Mouse (Mus musculus) forebrain, embryonic 16.5 days (tissue): Measurements from ENCODE around the gene Tacc2. TPM values are rescaled to one million over a fixed set of nuclear protein-coding genes. Genes with fewer than 3 reads are reported as not detected.
A peak's percentile ranks its signal among the peaks of the same experiment; 100 is the strongest.

Source experiments
- ATAC-seq: fragments of 200-750 bp; cut with Nextera tagmentation; 2 replicates; pipeline ENCODE4 v1.8.0; 2017; ENCODE audit warnings: mild to moderate bottlenecking, moderate library complexity
- H3K27ac ChIP-seq: fragments of 300-500 bp; sonication (generic); 2 replicates; pipeline ENCODE4 v1.5.1; 2014; ENCODE audit warnings: low read length, control low read depth
- H3K27me3 ChIP-seq: fragments of 300-500 bp; sonication (generic); replicated peaks from 2 replicates; pipeline ENCODE4 v1.6.1; 2014; ENCODE audit warnings: low read length; ENCODE audit not compliant: control insufficient read depth, insufficient read depth
- H3K36me3 ChIP-seq: fragments of 300-500 bp; sonication (generic); 2 replicates; pipeline ENCODE4 v1.6.1; 2014; ENCODE audit not compliant: control insufficient read depth, insufficient read depth
- H3K4me1 ChIP-seq: fragments of 300-500 bp; sonication (generic); replicated peaks from 2 replicates; pipeline ENCODE4 v1.6.1; 2014; ENCODE audit warnings: low read length; ENCODE audit not compliant: control insufficient read depth, insufficient read depth
- H3K4me2 ChIP-seq: fragments of 300-500 bp; sonication (generic); 2 replicates; pipeline ENCODE4 v1.6.1; 2014; ENCODE audit warnings: mild to moderate bottlenecking, low read length, control low read depth
- H3K4me3 ChIP-seq: fragments of 300-500 bp; sonication (generic); replicated peaks from 2 replicates; pipeline ENCODE4 v1.5.1; 2014; ENCODE audit warnings: mild to moderate bottlenecking, low read length, control low read depth
- H3K9ac ChIP-seq: fragments of 300-500 bp; sonication (generic); replicated peaks from 2 replicates; pipeline ENCODE4 v1.6.1; 2014; ENCODE audit warnings: low read depth, low read length, control low read depth
- H3K9me3 ChIP-seq: fragments of 300-500 bp; sonication (generic); 2 replicates; pipeline ENCODE4 v1.6.1; 2016; ENCODE audit warnings: low read length; ENCODE audit not compliant: control insufficient read depth
- WGBS: fragments of 180-500 bp; shearing (Covaris S2); extraction: QIAGEN DNeasy Blood & Tissue Kit; methylation state at CpG from one replicate; pipeline ENCODE4 v1.1.7; 2014; 5-methylcytosine and 5-hydroxymethylcytosine counted together
- polyA plus RNA-seq: library from polyadenylated mRNA; unstranded; fragments of >200 nt; fragmentation: Nextera tagmentation; extraction: Ambion mirVana; gene quantifications from 2 replicates; pipeline ENCODE4 v1.2.1, GENCODE M21; 2015

The Tacc2 gene
- polyA plus RNA-seq, 1 experiment from 2014 or later = 59.0 TPM

DNA sequence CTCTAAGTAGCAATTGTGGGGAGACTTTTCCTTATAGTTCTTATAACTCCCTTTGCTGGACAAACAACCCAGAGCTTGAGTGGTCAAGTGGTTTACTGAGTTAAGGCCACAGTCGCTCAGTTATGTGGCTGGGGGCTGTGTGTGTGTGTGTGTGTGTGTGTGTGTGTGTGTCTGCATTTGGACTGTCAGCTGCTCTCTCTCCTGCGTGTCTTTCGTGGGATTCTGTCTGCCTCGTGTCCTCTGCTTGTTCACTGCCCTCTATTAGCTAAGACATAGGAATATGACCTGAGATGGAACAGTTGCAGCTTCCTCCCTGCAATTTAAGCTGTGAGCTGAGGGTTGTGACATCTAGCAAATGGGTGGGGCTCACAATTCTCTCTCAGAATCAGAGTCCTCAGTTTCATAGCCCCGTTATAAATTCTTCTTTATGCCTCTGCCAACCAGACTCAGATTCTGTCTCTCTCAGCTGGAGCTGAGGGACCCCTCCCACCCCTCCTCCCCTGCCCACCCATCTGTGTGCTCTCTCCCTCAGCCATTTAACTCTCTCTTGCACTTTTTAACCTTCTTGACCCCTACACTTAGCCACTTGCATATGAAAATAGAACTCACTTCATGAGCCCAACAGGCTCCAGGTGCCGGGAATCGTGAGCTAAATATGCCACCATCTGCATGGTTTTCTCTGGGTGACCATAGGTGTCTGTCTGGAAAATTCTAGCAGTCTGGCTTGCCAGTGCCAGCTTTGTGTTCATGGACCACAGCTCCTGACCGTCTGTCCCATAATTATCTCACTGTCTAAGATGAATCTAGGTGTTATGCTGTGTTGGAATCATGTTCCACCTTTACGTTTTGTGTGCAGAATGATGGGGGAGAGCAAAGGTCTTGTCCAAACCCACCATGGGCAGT, 132.4 kb downstream of the Tacc2 start:
- Histone ChIP-seq H3K9me3 (no peaks in the 10 kb centered on the region), H3K9ac (no peak overlapping the region), H3K27ac (no peak overlapping the region), H3K4me2 (no peak overlapping the region), H3K4me1 (peaks cover 22% of the 10 kb centered on the region), H3K4me3 (no peak overlapping the region), H3K36me3 (no peaks in the 10 kb centered on the region), H3K27me3 (no peaks in the 10 kb centered on the region)
- 59% methylated on average over 9 of the region's 9 CpGs for whole genome bisulfite sequencing
- no peak for ATAC-seq

DNA sequence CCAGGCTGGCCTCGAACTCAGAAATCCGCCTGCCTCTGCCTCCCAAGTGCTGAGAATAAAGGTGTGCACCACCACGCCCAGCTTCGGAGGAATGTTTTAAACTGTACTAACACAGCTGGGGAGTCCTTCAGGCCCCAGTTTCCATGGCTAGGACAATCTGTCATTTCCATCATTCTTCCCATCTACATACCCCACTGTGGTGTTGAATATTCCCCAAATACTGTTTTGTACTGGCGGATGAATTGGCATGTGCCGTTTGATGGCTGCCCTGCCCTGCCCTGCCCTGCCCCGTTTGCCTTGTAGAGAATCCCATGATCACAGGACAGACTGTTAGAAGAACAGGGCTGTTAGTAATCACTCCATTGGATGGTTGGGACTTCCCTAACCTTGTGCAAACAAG, 134.6 kb downstream of the Tacc2 start:
- H3K36me3 ChIP-seq = no peaks in the 10 kb centered on the region
- peaks cover 22% of the 10 kb centered on the region for H3K4me1 ChIP-seq
- ATAC-seq = no peak
- H3K4me3 ChIP-seq = no peak overlapping the region
- H3K27me3 ChIP-seq = no peaks in the 10 kb centered on the region
- no peak overlapping the region for H3K4me2 ChIP-seq
- no peaks in the 10 kb centered on the region for H3K9me3 ChIP-seq
- H3K27ac ChIP-seq = no peak overlapping the region
- 90% methylated on average over 7 of the region's 7 CpGs for WGBS
- no peak overlapping the region for H3K9ac ChIP-seq

DNA sequence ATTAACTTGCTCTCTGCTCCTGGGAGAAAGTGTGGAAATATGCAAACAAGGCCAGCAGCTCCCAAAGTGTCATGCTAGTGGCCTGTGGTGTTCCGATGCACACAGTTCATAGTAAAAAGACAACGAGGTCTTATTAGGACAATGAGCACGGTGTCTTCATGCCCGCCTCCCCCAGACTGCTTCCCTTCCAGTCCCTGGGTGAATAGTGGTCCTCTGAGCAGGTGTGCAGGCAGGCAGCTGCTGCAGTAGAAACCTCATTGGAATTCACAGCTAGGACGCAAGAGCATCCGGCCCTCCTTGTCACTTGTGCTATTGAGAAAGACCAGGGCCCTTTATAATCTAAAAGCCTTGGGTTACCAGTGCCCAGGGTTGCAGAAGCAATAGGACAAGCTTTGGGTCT, 136.1 kb downstream of the Tacc2 start:
- ATAC-seq = no peak
- WGBS = 30% methylated on average over 6 of the region's 6 CpGs

DNA sequence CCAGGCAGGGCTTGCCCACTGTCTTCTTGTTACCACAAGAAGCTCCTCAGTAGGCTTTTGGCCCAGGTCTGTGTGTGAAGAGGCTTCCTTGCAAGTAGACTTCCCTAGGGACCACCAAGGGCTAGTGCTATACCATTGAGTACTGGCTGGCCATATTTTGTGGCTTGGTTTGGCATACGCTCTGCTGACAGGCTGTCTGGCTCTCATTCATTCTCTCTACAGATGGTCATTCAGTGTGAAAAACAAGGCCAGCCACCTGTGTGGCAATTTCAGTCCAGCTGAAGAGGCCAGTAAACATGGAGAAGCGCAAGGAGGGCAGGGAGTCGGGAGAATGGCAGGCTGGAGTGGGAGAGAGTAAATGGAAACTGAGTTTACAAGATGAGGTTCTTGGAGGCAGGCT, 138.2 kb downstream of the Tacc2 start:
- Histone ChIP-seq H3K27me3 (no peaks in the 10 kb centered on the region), H3K9me3 (no peaks in the 10 kb centered on the region), H3K4me2 (no peak overlapping the region), H3K4me1 (peaks cover 24% of the 10 kb centered on the region), H3K4me3 (no peak overlapping the region), H3K36me3 (peaks cover 6% of the 10 kb centered on the region; the same call in 1 of the 2 replicates), H3K27ac (no peak overlapping the region), H3K9ac (no peak overlapping the region)
- ATAC-seq = no peak
- WGBS = 68% methylated on average over 3 of the region's 3 CpGs

More for the DNA sequence above, 136.1 kb downstream of the Tacc2 start:
- H3K9ac ChIP-seq = no peak overlapping the region
- peak overlapping the region; percentile 20; the same call in 1 of the 2 replicates for H3K27ac ChIP-seq
- no peaks in the 10 kb centered on the region for H3K27me3 ChIP-seq
- H3K4me1 ChIP-seq = peaks cover 22% of the 10 kb centered on the region
- no peaks in the 10 kb centered on the region for H3K9me3 ChIP-seq
- no peak overlapping the region for H3K4me2 ChIP-seq
- H3K36me3 ChIP-seq = peaks cover 4% of the 10 kb centered on the region; the same call in 1 of the 2 replicates
- no peak overlapping the region for H3K4me3 ChIP-seq

DNA sequence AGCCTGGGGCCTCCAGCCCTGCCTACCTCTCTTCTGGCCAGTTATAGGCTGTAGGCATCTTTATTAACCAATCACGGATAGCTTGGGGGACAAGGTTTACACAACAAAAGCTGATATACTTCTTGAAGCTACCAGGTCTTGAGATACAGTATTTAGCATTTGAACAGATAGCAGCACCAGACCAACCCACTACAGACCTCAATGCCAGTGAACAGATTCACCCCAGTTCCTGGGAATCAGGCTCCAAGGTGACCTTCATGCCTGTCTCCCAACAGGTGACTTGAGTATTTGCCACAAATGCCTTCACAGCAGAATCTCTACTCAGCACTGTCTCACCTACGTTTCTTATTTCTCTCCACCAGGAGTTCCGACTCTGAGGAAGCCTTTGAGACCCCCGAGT, 139.1 kb downstream of the Tacc2 start:
- Histone ChIP-seq H3K9ac (no peak overlapping the region), H3K9me3 (no peaks in the 10 kb centered on the region), H3K4me1 (peaks cover 24% of the 10 kb centered on the region), H3K27me3 (no peaks in the 10 kb centered on the region), H3K36me3 (peaks cover 6% of the 10 kb centered on the region; the same call in 1 of the 2 replicates), H3K4me3 (no peak overlapping the region), H3K4me2 (no peak overlapping the region), H3K27ac (no peak overlapping the region)
- no peak for ATAC-seq
- 89% methylated on average over 4 of the region's 4 CpGs for WGBS

DNA sequence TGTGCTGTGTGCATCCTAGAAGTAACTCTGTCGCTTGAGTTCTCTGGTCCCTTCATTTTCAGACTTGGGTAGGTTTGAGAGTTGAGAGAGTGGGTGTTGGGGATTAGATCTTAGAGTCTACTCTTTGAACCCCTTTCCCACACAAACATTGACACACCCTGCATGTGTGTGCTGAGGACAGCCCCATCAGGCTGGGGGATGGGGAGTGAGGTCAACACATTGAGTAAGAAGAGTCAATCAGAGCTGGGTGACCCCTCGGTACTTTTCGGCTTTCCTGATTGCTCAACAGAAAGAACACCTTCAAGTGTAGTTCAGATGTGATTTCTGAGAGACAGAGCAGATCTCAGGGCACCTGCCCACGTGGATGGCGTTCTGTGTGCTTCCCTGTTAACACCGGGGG, 139.8 kb downstream of the Tacc2 start:
- H3K4me3 ChIP-seq = no peak overlapping the region
- WGBS = 97% methylated on average over 6 of the region's 6 CpGs
- H3K9me3 ChIP-seq = no peaks in the 10 kb centered on the region
- no peak overlapping the region for H3K4me2 ChIP-seq
- peaks cover 24% of the 10 kb centered on the region for H3K4me1 ChIP-seq
- no peaks in the 10 kb centered on the region for H3K27me3 ChIP-seq
- H3K36me3 ChIP-seq = peaks cover 6% of the 10 kb centered on the region; the same call in 1 of the 2 replicates
- no peak overlapping the region for H3K27ac ChIP-seq
- H3K9ac ChIP-seq = no peak overlapping the region
- ATAC-seq = no peak

DNA sequence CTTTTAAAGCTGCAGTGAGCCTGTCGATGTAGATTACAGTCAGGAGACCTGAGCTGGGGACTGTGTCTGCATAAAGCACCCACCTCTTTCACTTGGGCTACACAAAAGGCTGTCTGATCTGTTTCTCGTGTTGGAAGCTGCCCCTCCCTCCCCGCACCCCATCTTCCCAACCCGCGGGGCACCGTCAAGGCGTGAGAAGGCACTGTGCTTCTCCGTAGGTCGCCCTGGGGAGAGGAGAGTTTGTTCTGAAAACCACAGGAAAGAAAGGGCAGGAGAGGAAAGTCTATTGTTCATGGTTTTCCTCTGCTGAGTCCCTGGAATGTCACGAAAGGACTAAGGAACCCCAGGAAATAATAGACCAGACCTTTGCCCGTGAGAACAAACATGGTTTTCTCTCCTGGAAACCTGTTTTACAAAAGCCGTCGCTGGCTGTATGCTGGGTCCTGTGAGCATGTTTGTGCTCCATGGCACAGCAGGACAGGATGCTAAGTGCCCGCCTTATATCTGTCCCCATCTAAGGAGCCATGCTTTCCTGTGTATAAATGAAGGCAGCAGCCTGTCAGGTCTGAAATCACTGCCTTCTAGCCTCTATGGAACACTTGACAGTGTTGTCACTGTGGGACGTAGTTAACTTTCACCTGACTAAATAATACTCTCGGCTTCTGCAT, 142.8 kb downstream of the Tacc2 start:
- H3K9me3 ChIP-seq = no peaks in the 10 kb centered on the region
- H3K27me3 ChIP-seq = no peaks in the 10 kb centered on the region
- peaks cover 19% of the 10 kb centered on the region for H3K4me1 ChIP-seq
- H3K9ac ChIP-seq = no peak overlapping the region
- H3K27ac ChIP-seq = peak overlapping the region; percentile 45; the same call in 1 of the 2 replicates
- peaks cover 6% of the 10 kb centered on the region; the same call in 1 of the 2 replicates for H3K36me3 ChIP-seq
- 9% methylated on average over 16 of the region's 16 CpGs for WGBS
- H3K4me2 ChIP-seq = no peak overlapping the region
- no peak overlapping the region for H3K4me3 ChIP-seq
- ATAC-seq = no peak

DNA sequence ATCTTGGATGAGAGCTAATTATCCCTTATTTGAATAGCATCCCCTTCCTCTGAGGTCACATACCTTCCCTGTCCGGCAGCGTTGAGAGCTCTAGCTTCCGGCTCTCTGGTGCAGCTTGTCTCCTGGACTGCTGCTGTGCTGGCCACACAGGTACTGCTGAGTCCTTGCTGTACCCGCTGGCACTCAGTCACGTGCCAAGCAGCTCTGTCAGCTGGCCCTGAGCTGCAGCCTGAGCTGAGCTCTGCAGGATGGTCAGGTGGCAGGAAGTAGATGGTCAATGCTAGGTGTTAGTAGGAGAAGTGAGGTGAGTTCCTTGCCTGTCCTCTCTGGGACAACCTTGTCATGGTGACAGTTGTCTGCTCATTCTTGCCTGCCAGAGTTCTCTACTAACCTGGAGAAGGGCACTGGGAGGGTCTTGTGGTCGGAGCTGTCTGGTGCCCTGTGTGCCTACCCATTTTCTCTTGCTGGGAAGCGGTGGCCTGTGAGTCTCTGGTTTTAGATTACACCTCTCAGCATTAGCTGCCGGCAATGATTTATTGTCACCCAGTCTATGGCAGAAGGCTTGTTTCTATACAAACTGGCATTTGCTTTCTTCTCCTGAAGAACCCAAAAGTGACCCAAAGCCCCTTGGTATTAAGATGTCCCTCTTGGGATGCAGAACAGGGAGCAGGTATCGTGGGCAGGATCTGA, 143.6 kb downstream of the Tacc2 start:
- no peak overlapping the region for H3K9ac ChIP-seq

DNA sequence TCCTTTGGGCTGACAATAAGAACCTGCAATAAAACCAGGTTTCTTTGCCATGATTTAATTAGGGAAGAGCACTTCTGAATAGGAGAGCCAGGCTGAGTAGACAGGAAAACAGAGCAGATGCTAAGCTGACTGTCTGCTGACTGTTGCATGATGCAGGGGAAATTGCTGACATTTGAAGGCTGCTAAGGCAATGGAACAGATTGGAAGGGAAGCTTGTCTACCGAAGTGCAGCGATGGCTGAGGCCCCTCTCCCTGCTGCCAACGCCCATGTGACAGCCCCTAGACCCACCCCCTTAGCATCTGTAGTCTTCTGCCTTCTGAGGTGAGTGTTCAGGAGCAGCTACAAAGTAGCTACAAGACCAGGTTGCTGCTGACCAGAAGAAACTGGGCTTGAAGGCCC, 148.9 kb downstream of the Tacc2 start:
- WGBS = 68% methylated on average over 3 of the region's 3 CpGs
- Histone ChIP-seq H3K27ac (no peak overlapping the region; the same call in 1 of the 2 replicates), H3K36me3 (peaks cover 10% of the 10 kb centered on the region)

More for the DNA sequence above, 143.6 kb downstream of the Tacc2 start:
- Histone ChIP-seq H3K36me3 (peaks cover 6% of the 10 kb centered on the region; the same call in 1 of the 2 replicates), H3K27me3 (no peaks in the 10 kb centered on the region), H3K9me3 (no peaks in the 10 kb centered on the region), H3K4me3 (no peak overlapping the region), H3K27ac (no peak overlapping the region), H3K4me1 (peaks cover 22% of the 10 kb centered on the region), H3K4me2 (no peak overlapping the region)
- no peak for ATAC-seq
- WGBS = 47% methylated on average over 9 of the region's 9 CpGs

More for the DNA sequence above, 148.9 kb downstream of the Tacc2 start:
- Histone ChIP-seq H3K9ac (no peak overlapping the region), H3K4me1 (peaks cover 8% of the 10 kb centered on the region), H3K4me2 (no peak overlapping the region), H3K4me3 (no peak overlapping the region), H3K9me3 (no peaks in the 10 kb centered on the region), H3K27me3 (no peaks in the 10 kb centered on the region)
- peak; percentile 47; the same call in 1 of the 2 replicates for ATAC-seq
